Mouse (Mus musculus) small intestine, adult 2 months (tissue): Measurements from ENCODE around the gene Akap6. TPM values are rescaled to one million over a fixed set of nuclear protein-coding genes. Genes with fewer than 3 reads are reported as not detected.

Source experiments
- H3K27ac ChIP-seq: fragments of 200-500 bp; 2 replicates; pipeline ENCODE4 v1.5.1; 2012; ENCODE audit warnings: low read depth, low read length, control low read depth, inconsistent platforms; ENCODE audit not compliant: insufficient read depth
- H3K27me3 ChIP-seq: fragments of 200-500 bp; 2 replicates; pipeline ENCODE4 v1.6.1; 2012; ENCODE audit warnings: mild to moderate bottlenecking, moderate library complexity, low read length, inconsistent platforms; ENCODE audit not compliant: control insufficient read depth, insufficient read depth
- H3K36me3 ChIP-seq: fragments of 200-500 bp; 2 replicates; pipeline ENCODE4 v1.6.1; 2012; ENCODE audit warnings: mild to moderate bottlenecking, low read length, control low read depth, inconsistent platforms; ENCODE audit not compliant: control insufficient read depth, insufficient read depth
- H3K4me1 ChIP-seq: fragments of 200-500 bp; 2 replicates; pipeline ENCODE4 v1.6.1; 2012; ENCODE audit warnings: low read length, inconsistent platforms, mixed read lengths; ENCODE audit not compliant: control insufficient read depth, insufficient read depth, insufficient read length
- H3K4me3 ChIP-seq: fragments of 200-500 bp; 2 replicates; pipeline ENCODE4 v1.5.1; 2012; ENCODE audit warnings: low read depth, mild to moderate bottlenecking, control low read depth, inconsistent platforms, low read length, moderate library complexity
- CTCF ChIP-seq: fragments of 200-500 bp; IDR thresholded peaks from 2 replicates; pipeline ENCODE4 v1.5.1; 2012; ENCODE audit warnings: low read depth, mild to moderate bottlenecking, control low read depth, inconsistent platforms, low read length, moderate library complexity, mixed read lengths; ENCODE audit not compliant: insufficient replicate concordance, insufficient read length; ENCODE audit errors: extremely low read depth
- POLR2A ChIP-seq: fragments of 200-500 bp; IDR thresholded peaks from 2 replicates; pipeline ENCODE4 v1.6.1; 2012; ENCODE audit warnings: low read depth, mild to moderate bottlenecking, control low read depth, inconsistent platforms, low read length, moderate library complexity
- WGBS: fragments of 180-500 bp; shearing (Covaris S2); methylation state at CpG from one replicate; pipeline ENCODE4 v1.1.7; 2018; 5-methylcytosine and 5-hydroxymethylcytosine counted together
- polyA plus RNA-seq: library from polyadenylated mRNA; depleted of rRNA; stranded (reverse); fragments of >200 nt; gene quantifications from 2 replicates; pipeline ENCODE4 v1.2.3, GENCODE M21; 2012; rRNA removed

The Akap6 gene
- 0.23 and 0.36 TPM in 2 replicates for polyA plus RNA-seq

DNA sequence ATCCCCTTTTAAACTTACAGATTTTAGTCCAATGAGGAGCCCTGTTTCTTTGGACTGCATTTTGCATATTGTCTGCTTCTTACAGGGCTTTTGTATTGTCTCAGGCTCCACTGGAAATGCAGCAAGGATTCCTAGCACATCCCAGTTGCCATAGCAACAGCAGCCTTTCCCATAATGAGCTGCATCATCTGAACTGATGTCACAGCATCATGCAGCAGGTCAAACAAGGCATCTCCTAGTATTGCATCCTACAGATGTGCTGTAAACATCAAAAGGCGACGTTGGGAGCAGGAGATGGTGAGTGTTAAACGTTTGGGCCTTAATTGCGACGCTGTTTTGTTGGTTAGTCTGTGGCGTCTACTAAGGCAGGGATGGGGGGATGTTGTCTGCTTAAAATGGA lies at the start of gene Akap6:
Akap6 (plus strand) TSS at position 238 of the 400 bp plus-strand sequence.
- 85% methylated on average over 6 of the region's 6 CpGs for WGBS
- H3K27ac ChIP-seq: no peak within 1 kb of the TSS
- no peaks in the 10 kb centered on the region for H3K4me1 ChIP-seq
- no peaks in the 10 kb centered on the region for H3K36me3 ChIP-seq
- no peaks in the 10 kb centered on the region for H3K27me3 ChIP-seq
- no peak within 1 kb of the TSS for H3K4me3 ChIP-seq
- TF ChIP-seq POLR2A: no peak
- TF ChIP-seq CTCF: no peak

DNA sequence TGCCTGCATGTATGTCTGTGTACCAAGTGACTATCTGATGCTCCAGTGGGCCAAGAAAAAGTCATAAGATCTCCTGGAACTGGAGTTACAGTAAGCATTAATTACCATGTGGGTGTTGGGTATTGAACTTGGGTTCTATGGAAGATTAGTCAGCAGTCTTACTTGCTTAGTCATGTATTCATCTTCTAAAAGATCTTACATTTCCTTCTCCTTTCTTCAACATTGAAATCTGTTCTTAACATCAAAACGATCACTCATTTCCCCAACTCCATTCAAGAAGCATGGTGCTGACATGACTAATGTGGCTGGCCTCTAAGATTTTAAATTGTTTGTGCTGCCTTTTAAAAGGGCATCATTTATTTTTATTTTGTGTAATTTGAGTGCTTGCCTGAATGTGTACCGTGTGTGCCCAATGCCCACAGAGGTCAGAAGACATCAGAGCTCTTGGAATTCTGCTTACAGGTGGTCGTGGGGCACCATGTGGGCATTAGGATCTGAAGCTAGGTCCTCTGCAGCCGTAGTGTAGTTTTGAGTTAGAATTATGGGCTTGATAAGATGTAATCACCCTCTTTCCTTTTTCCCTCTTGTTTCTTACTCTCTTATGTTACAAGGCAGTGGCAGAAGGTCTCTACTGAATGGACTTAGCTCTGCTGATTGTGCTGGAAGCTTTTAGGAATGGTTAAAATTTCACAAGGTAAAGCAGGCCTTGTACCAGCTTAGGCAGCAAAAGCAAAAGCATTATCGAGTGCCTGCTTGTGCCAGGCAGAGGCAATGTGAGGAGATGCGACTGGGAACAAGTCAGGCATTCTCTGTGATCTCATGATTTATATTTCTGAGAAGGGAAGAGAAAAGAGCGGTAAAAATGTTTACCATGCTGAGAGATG lies 36.0 kb upstream of the Akap6 start:
- 68% methylated on average over 7 of the region's 7 CpGs for WGBS

DNA sequence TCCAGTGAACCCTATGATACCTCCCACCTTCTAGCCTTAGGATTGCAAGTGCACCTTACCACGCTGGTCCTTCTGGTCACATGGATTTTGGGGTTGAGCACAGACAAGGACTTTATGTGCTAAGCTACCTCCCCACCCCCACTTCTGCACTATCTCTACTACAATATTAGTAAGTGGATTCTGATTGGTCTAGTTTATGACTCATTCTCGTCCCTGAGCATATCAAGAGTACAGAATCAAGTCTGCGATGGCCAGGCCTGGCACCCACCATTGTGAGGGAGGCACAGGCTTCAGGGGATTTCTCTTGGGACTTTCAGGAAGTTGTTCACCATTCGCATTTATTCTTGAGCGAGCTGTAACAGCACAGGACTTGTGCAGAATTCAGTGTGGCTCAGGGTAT lies 34.2 kb upstream of the Akap6 start:
- H3K4me1 ChIP-seq: no peaks in the 10 kb centered on the region
- no peaks in the 10 kb centered on the region for H3K27me3 ChIP-seq
- H3K27ac ChIP-seq: no peak overlapping the region
- H3K36me3 ChIP-seq: no peaks in the 10 kb centered on the region
- H3K4me3 ChIP-seq: no peak overlapping the region
- 62% methylated on average over 5 of the region's 5 CpGs for WGBS
- TF ChIP-seq POLR2A (no peak), CTCF (no peak)

More for the DNA sequence above, 36.0 kb upstream of the Akap6 start:
- TF ChIP-seq POLR2A: no peak
- no peaks in the 10 kb centered on the region for H3K27me3 ChIP-seq
- H3K27ac ChIP-seq: no peak overlapping the region
- H3K4me3 ChIP-seq: no peak overlapping the region
- no peaks in the 10 kb centered on the region for H3K36me3 ChIP-seq
- H3K4me1 ChIP-seq: no peaks in the 10 kb centered on the region

DNA sequence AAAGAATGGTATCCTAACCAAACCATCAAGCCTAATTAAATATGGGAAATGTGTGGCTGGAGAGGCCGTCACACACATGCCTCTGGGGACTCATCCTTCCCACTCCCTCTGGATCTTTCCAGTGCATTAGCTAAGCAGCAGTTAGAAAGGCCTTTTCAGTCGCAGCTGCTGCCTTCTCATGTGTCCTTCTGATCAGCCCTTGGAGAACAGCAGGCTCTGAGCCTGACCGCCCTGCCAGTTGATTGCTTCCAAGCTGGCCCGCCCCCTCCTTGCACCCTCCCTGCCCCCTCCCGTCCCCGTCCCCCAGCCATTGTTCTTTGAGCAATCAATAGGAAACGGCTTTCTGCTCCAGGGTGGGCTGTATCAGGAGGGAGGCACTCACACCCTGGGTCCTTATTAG lies 27.7 kb upstream of the Akap6 start:
- WGBS: 30% methylated on average over 7 of the region's 7 CpGs
- no peaks in the 10 kb centered on the region for H3K36me3 ChIP-seq
- no peak overlapping the region for H3K27ac ChIP-seq
- H3K27me3 ChIP-seq: no peaks in the 10 kb centered on the region
- H3K4me1 ChIP-seq: no peaks in the 10 kb centered on the region
- H3K4me3 ChIP-seq: no peak overlapping the region
- no peak for TF ChIP-seq POLR2A
- TF ChIP-seq CTCF: no peak

DNA sequence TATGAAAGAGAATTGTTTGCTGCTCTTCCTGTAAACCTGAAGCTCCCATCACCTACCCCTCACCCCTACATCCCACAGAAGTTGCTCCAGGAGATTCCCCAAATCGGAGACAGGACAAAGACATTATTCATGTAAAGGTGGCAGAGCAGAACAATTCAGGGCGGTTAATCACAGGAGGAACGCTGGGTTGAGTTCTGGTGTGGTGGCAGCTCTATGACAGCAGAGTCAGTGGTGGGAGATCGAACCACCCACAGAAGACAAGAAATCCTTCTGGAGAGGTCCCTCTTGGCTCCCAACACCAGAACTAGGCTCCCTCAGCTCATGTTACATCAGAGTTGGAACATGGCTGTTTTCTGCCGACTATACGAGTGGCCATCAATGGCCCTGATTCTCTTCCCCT lies 27.2 kb upstream of the Akap6 start:
- H3K27ac ChIP-seq: no peak overlapping the region
- H3K36me3 ChIP-seq: no peaks in the 10 kb centered on the region
- TF ChIP-seq POLR2A (no peak), CTCF (no peak)
- no peaks in the 10 kb centered on the region for H3K4me1 ChIP-seq
- no peaks in the 10 kb centered on the region for H3K27me3 ChIP-seq
- H3K4me3 ChIP-seq: no peak overlapping the region
- WGBS: 75% methylated on average over 6 of the region's 6 CpGs

DNA sequence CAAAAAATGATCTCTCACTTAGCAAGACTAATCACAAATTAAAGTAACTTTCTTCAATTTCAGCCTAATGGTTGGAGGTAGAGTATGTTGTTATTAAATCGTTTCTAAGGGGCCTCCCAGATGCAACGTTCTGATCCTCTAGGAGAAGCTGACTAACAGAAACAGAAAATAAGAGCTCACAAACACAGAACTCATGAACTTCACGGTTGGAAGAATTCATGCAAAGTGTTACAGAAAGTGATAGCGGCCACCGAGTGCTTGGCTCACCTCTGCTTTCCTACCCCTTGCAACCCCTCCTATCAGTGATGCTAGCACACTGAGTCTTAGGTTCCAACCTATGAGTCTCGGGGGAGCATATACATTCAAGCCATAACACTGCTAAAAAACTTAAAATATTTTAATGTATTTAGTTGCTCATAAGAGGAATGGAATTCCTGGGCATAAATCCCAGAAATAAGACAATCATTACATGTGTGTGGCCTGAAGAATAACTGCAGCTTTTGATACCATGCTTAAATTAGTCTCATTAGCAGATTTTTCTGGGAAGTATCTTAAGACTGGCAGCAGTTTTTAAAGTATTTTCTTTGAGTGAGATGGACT lies 25.7 kb upstream of the Akap6 start:
- Histone ChIP-seq H3K4me3 (no peak overlapping the region), H3K27me3 (no peaks in the 10 kb centered on the region), H3K27ac (no peak overlapping the region), H3K4me1 (no peaks in the 10 kb centered on the region), H3K36me3 (no peaks in the 10 kb centered on the region)
- TF ChIP-seq POLR2A: no peak
- TF ChIP-seq CTCF: no peak
- WGBS: 71% methylated on average over 6 of the region's 6 CpGs

DNA sequence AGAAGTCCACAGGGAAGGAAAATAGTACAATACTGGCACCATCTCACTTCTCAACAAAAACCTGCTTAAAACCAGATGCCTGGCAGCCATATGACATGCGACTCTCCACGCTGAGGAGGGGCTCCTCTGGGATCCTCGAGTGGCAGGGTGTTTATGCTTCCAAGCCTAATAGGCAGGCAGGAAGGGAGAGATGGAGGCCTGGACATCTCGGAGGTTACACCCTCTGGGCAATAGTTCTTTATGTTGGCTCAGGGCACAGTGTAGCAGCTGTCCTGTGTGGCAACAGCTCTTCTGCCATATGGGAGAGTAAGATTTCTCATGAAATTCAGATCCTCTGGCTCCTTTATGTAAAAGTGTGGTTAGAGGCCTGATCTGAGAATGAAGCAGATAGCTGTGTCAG lies 24.2 kb upstream of the Akap6 start:
- Histone ChIP-seq H3K4me3 (no peak overlapping the region), H3K36me3 (no peaks in the 10 kb centered on the region), H3K4me1 (no peaks in the 10 kb centered on the region), H3K27ac (no peak overlapping the region), H3K27me3 (no peaks in the 10 kb centered on the region)
- TF ChIP-seq POLR2A: no peak
- TF ChIP-seq CTCF: no peak
- 68% methylated on average over 4 of the region's 4 CpGs for WGBS
